Mouse (Mus musculus) left cerebral cortex, adult 11 months (tissue): ENCODE measurements around the gene Sh3bgrl3.
A peak's percentile ranks its signal among the peaks of the same experiment; 100 is the strongest.
"Not testable (repeated sequence)": the region's sequence is repeated elsewhere in the genome, so short reads cannot be mapped to it uniquely, and the experiment has no call there.

ENCODE experiments used
- DNase-seq: peaks from one replicate; pipeline ENCODE4 v3.0.0; 2022; ENCODE audit warnings: low spot score

Sh3bgrl3 gene

DNA sequence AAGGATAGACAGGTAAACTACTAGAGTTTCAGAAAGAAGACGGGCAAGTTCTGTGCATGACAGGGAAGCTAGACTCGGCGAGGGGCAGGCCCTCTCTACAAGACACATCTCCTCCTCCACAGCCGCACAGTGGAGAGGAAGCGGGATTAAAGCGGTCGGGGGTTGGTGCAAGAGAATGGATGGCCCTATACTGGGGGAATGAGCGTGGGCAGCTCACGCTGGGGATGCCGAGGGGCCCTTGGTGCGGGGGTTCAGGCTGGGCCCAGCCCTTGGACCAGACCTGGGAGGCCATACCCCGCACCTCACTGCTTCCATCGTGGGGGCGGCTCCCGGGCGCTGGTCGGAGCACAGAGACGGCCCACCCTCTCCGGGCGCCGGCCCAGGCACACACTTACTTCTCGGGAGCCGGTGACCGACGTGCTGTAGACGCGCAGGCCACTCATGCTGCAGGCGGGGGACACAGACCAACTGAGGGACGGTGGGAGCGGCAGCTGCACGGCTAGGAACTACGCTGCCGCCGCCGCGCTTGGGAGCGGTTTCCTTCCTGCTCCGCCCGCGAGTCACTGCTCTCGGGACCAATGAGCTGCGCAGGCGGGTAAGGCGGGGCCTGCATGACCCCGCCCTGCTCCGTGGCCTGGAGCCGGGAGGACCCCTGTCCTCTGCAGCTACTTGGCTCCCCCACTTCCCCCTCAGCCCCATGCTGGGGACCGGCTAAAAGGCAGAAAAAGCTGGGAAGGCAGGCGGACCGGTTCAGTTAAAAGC is at the start of gene Sh3bgrl3:
TSS of gene Sh3bgrl3 (minus strand) at position 569 of the 762 bp plus-strand sequence.
- DNase-seq = peak; percentile 83

GRCm38 (mm10) chr4:134172391-134172790 is 43.8 kb upstream of the Sh3bgrl3 start:
- no peak for DNase-seq

GRCm38 (mm10) chr4:134166906-134167305 is 38.3 kb upstream of the Sh3bgrl3 start:
- DNase-seq = no peak

- DNase-seq = no peak
These were observed 37.2 kb upstream of the Sh3bgrl3 start for GRCm38 (mm10) chr4:134165548-134166465.

DNA sequence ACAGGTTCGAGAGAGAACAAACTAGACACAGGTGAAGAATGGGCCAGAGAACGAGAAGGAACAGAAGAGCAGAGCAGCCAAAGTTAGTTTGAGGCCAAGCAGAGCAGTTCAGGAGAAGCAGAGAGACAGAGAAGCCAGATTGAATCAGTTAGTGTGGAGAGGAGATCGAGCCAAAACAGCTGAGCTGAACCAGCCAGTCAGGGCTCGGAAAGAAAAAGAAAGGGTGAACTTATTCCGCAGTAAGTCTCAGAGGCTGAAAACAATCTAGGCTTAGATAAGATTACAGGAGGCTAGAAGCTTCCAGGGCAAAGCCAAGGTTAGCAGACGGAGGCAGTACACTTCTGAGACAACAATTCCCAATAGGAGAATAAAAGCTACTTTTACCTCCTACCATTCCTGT is 36.4 kb upstream of the Sh3bgrl3 start:
- DNase-seq = no peak

- DNase-seq = no peak
These were observed 36.0 kb upstream of the Sh3bgrl3 start for GRCm38 (mm10) chr4:134164591-134164990.

DNA sequence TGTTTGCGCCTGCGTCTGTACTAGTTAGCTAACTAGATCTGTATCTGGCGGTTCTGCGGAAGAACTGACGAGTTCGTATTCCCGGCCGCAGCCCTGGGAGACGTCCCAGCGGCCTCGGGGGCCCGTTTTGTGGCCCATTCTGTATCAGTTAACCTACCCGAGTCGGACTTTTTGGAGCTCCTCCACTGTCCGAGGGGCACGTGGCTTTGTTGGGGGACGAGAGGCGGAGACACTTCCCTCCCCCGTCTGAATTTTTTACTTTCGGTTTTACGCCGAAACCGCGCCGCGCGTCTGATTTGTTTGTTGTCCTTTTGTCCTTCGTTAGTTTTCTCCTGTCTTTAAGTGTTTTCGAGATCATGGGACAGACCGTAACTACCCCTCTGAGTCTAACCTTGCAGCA is 31.5 kb upstream of the Sh3bgrl3 start:
- DNase-seq = not testable (repeated sequence)

DNA sequence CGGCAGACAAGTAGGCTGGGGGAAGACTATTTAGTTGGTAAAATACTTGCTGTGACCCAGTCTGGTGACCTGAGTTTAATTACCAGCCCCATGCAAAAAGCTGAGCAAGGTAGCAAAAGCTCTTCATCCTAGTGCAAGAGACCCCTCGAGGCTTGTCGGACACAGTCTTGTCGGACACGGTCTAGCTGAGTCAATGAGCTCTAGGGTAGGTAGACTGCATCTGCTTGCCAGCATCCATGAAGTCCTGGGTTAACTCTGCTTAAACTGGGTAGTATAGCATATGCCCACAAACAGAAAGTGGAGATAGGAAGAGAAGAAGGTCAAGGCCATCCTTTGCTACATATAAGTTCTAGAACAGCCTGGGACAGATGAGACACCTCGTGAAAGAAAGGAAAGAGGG is 30.2 kb upstream of the Sh3bgrl3 start:
- no peak for DNase-seq

DNA sequence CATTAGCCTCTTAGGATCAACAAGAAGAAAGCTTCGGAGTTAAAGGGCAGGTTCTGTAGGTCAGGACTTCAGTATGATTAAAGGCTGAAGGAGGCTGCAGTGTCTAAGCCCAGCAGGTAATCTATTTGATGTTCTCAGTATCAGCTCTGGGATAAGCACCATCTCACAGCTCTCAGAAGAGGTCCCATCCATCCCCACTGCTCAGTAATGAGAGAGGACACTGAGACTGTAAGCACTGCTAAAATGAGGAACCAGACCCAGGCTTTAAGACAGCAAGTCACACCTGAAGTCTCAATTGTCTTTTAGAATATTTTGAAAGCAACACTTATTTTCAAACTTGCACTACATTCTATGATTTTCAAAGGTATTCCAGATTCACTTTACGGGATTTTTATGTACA is 29.0 kb upstream of the Sh3bgrl3 start:
- no peak for DNase-seq

- DNase-seq = peak; percentile 30
These were observed 28.2 kb upstream of the Sh3bgrl3 start for GRCm38 (mm10) chr4:134156744-134157143.

- no peak for DNase-seq
These were observed 27.4 kb upstream of the Sh3bgrl3 start for GRCm38 (mm10) chr4:134155961-134156465.

DNA sequence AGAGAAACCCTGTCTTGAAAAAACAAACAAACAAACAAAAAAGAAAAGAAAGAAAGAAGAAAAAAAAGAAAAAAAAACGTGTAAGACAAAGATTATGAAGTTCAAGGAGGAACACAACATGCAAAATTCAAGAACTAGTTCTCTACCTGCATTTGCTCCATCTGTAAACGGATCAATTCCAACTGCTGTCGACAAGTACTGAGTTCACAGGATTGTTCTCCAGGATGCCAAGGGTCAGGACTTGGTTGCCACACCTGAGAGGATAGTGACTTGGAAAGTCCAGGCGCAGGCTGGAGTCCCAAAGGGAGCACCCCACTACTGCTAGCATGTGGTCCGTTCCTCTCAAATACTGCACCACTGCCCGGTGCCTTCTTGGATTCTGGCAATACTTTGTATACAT is 26.9 kb upstream of the Sh3bgrl3 start:
- DNase-seq = no peak

DNA sequence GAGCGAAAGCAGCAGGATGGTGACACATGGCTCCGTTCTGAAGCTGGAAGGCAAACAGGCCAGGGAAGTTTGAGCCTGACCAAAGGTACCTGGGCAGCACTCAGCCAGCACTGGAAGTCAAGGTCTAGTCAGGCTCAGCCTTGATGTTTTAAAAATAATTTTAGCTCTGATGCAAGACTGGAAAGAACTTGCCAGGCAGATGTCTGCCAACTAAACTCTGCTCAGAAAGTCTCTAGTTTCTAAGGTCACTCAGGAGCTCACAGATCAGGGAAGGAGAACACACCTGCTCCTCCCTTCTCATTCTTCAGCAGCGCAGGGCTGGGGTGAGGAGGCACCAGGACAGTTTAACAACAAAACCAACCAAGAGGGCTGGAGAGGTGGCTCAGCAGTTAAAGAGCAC is 25.8 kb upstream of the Sh3bgrl3 start:
- DNase-seq = no peak

- DNase-seq = no peak
These were observed 25.1 kb upstream of the Sh3bgrl3 start for GRCm38 (mm10) chr4:134153656-134154055.

DNA sequence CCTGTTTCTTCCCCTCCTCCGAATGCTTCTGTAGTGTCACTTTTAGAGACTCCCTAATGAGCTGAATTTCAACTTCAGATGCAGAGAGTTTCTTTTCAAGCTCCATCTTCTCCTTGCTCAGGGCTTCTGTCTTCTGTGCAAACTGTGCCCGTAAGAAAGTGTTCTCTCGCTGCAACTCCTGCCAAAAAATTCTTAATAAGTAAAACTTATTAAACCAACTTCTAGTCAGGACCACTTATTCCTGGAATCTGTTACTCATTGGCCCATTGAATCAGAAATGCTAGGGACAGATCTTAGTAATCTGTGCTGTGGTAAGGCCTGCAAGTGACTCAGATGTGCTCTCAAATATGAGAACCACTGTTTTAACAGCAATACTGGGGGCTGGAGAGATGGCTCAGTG is 23.5 kb upstream of the Sh3bgrl3 start:
- no peak for DNase-seq

GRCm38 (mm10) chr4:134149389-134149788 is 20.8 kb upstream of the Sh3bgrl3 start:
- DNase-seq = no peak

GRCm38 (mm10) chr4:134144297-134144696 is 15.7 kb upstream of the Sh3bgrl3 start:
- not testable (repeated sequence) for DNase-seq

GRCm38 (mm10) chr4:134138857-134139256 is 10.3 kb upstream of the Sh3bgrl3 start:
- DNase-seq = no peak

GRCm38 (mm10) chr4:134136280-134136926 is 7.8 kb upstream of the Sh3bgrl3 start:
- DNase-seq = no peak

- DNase-seq = no peak
These were observed 4.0 kb upstream of the Sh3bgrl3 start for GRCm38 (mm10) chr4:134132519-134133095.

DNA sequence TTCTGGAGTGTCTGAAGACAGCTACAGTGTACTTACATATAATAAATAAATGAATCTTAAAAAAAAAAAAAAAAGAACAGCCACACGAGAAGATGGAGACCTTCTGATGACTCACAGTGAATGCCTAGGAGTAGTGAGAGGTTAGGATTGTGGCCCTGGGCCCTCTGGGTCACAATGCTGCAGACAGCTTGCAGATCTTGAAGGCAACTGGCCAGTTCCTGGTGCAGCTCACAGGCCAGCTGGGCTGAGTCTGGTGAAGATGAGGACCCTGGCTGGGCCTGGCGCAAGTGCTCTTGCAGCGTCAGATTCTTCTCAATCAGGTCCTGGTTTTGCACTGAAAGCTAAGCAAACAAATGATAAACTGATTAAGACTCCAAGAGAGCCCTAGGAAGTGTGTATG is 3.5 kb upstream of the Sh3bgrl3 start:
- no peak for DNase-seq

DNA sequence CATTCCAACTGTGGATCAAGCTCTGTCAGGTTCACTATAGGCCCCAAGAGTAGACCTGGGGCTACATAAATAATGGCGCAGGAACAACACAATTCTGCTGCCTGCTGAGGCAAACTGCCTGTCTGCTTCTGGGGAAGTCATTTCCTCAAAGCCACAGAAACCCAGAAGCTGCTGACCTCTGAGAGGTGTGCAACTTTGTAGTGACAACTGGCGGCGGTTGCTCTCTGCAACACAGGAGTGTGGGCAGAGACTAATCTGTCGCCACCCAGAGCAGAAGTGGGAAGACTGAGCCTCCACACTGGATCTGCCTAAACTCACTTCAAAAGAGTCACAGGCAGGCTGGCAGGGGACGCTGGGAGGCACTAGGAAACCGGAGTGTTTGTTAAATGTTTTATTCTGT is 893 bp upstream of the Sh3bgrl3 start:
- DNase-seq = no peak
